Mouse (Mus musculus): ENCODE measurements around the gene Gpr183. TPM values are rescaled to one million over a fixed set of nuclear protein-coding genes. Genes with fewer than 3 reads are reported as not detected.
A peak's percentile ranks its signal among the peaks of the same experiment; 100 is the strongest.

The Gpr183 gene
- polyA plus RNA-seq, 1 experiment from 2014 or later, result not detected

GRCm38 (mm10) chr14:121957176-121957871 is 7.7 kb downstream of the Gpr183 start:
- POLR2A ChIA-PET, result interaction anchor here (1.4 kb wide), 1 partner anchor 10 kb away, joined by 5 read pairs; no protein-coding TSS in a partner anchor
- no peaks in the 10 kb centered on the region for H3K27me3 ChIP-seq
- in situ Hi-C loops (cut with MboI; ENCODE audit: low pct_unique_long_range_greater_than_20kb), result no loop called here
- TF ChIP-seq CTCF (IDR thresholded peaks at IDR 0.05), result no peak
- DNase-seq (ENCODE audit: low read depth, low spot score) (no peak), ATAC-seq (no peak)
- CTCF ChIA-PET, result no interaction called here

DNA sequence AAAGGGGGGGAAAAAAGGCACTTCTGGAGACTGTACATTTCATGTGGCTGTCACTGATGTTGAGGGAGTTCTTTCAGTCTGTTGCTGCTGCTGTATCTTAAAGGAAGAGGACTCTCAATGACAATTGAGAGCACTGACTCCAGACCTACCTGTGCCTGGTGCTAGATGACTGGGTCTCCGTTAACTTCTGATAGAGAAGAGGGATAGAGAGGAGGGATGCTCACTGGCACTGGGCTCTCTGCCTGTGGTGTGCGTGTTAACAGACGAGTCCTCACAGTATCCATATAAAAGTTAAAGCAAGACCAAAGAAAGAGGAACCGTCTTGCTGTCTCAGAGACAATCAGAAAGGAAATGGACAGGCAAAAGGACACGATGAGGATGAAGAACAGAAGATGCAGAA is 8.7 kb downstream of the Gpr183 start:
- DNase-seq (ENCODE audit: low read depth, low spot score) (no peak), ATAC-seq (no peak)
- in situ Hi-C loops (cut with MboI; ENCODE audit: low pct_unique_long_range_greater_than_20kb), result no loop called here
- ChIA-PET CTCF (no interaction called here), POLR2A (no interaction called here)
- no peak for TF ChIP-seq CTCF (IDR thresholded peaks at IDR 0.05)
- no peaks in the 10 kb centered on the region for H3K27me3 ChIP-seq

DNA sequence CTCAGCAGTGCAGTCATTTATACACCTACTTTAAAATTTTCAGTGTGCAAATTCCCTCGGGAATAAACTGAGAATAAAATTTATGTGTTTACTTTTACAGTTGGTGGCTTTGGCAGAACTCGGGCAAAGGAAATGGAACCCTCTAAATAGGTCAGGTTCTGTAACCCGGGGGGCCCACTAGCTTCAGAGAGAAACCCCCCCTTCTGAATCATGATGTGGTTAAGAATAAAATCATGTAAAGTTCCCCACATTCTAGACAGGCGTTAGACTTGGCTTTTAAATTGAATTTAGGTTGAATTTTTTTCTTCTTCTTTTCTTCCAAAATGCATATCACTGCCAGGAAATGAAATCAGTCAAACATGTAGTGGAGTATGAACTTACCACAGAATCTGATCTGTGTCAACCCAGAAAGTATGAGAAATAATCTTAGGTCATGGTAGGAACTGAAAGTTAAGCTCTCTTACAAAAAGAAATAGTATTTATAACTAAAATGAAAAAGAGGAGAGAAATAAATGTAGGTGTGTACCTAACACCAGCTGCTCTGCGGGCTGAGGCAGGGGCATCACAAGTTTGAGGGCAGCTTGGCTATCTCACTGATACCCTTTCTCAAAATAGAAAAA is 9.7 kb downstream of the Gpr183 start:
- ATAC-seq (no peak), DNase-seq (ENCODE audit: low read depth, low spot score) (peak; percentile 10)
- POLR2A ChIA-PET, result no interaction called here
- in situ Hi-C loops (cut with MboI; ENCODE audit: low pct_unique_long_range_greater_than_20kb), result no loop called here
- TF ChIP-seq CTCF (IDR thresholded peaks at IDR 0.05), result no peak
- H3K27me3 ChIP-seq, result no peaks in the 10 kb centered on the region
- CTCF ChIA-PET, result interaction anchor here (1.0 kb wide), 1 partner anchor 106 kb away, joined by 3 read pairs; no protein-coding TSS in a partner anchor

DNA sequence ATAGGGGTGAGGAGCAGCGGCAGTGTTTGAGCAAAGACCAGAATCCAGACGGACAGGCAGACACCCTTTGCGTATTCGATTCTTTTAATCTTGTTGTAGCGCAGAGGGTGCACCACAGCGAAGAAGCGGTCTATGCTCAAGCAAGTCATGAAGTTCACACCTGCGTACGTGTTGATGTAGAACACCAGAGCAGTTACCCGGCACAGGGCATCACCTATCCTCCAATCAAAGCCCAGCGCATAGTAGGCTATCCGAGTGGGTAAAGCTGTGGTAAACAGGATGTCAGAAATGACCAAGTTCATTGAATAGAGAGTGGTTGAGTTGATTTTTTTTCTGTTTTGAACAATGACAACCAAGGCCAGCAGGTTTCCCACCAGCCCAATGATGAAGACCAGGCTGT is 10.4 kb downstream of the Gpr183 start:
- no peak for TF ChIP-seq CTCF (IDR thresholded peaks at IDR 0.05)
- DNase-seq (ENCODE audit: low read depth, low spot score), result no peak
- no peak for ATAC-seq
- ChIA-PET POLR2A (no interaction called here), CTCF (no interaction called here)
- H3K27me3 ChIP-seq, result no peaks in the 10 kb centered on the region
- in situ Hi-C loops (cut with MboI; ENCODE audit: low pct_unique_long_range_greater_than_20kb), result no loop called here

GRCm38 (mm10) chr14:121954129-121954528 is 10.9 kb downstream of the Gpr183 start:
- DNase-seq (ENCODE audit: low read depth, low spot score) (no peak), ATAC-seq (no peak)
- ChIA-PET CTCF (no interaction called here), POLR2A (no interaction called here)
- no peak for TF ChIP-seq CTCF (IDR thresholded peaks at IDR 0.05)
- no peaks in the 10 kb centered on the region for H3K27me3 ChIP-seq
- in situ Hi-C loops (cut with MboI; ENCODE audit: low pct_unique_long_range_greater_than_20kb), result no loop called here

GRCm38 (mm10) chr14:121952046-121952400 is 13.0 kb downstream of the Gpr183 start:
- TF ChIP-seq CTCF (IDR thresholded peaks at IDR 0.05), result no peak
- ATAC-seq (no peak), DNase-seq (ENCODE audit: low read depth, low spot score) (no peak)
- ChIA-PET POLR2A (interaction anchor here (0.5 kb wide), 1 partner anchor 546 kb away, joined by 5 read pairs; no protein-coding TSS in a partner anchor), CTCF (interaction anchor here (1.0 to 2.1 kb wide), 6 partner anchors 9 to 109 kb away, joined by 3 to 9 read pairs (median 4); no protein-coding TSS in a partner anchor)
- in situ Hi-C loops (cut with MboI; ENCODE audit: low pct_unique_long_range_greater_than_20kb), result no loop called here
- H3K27me3 ChIP-seq, result no peaks in the 10 kb centered on the region

DNA sequence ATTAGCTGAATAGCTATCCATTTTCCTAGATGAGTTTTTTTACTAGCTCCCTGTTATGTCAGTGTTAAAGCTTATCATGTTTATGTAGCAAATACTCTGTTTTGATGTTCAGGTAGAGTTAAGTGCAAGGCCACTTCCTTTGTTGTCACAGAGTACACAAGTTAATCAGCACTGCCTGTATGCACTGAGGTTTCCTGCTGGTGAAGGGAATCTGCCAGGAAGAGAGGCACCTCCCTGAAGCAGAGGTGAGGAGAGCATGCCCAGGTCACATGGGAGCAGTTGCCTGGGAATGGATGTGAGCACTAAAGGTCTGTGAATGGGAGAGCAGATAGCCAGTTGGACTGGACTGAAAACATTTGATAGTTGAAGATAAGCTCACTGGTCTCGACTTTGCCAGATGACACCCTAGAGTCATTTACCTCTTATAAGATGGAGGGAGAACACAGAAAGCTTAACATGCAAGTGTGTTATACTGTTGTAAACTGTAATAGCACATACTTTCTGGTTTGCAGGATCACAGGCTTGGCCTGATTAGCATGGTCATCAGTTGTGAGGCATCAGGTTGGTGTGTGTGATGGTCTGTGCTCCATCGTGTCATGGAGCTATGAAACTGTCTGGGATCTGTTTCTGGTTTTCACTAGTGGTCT is 13.5 kb downstream of the Gpr183 start:
- ATAC-seq, result no peak

GRCm38 (mm10) chr14:121949897-121950296 is 15.1 kb downstream of the Gpr183 start:
- ATAC-seq (no peak), DNase-seq (ENCODE audit: low read depth, low spot score) (no peak)
- in situ Hi-C loops (cut with MboI; ENCODE audit: low pct_unique_long_range_greater_than_20kb), result no loop called here
- no peak for TF ChIP-seq CTCF (IDR thresholded peaks at IDR 0.05)
- H3K27me3 ChIP-seq, result no peaks in the 10 kb centered on the region
- POLR2A ChIA-PET, result no interaction called here
- CTCF ChIA-PET, result interaction anchor here (1.1 kb wide), 1 partner anchor 33 kb away, joined by 3 read pairs; no protein-coding TSS in a partner anchor

More for the DNA sequence above, 13.5 kb downstream of the Gpr183 start:
- no peak for TF ChIP-seq CTCF (IDR thresholded peaks at IDR 0.05)
- no peak for DNase-seq (ENCODE audit: low read depth, low spot score)
- CTCF ChIA-PET, result interaction anchor here (1.0 to 2.1 kb wide), 5 partner anchors 9 to 109 kb away, joined by 3 to 9 read pairs (median 4); no protein-coding TSS in a partner anchor
- no peaks in the 10 kb centered on the region for H3K27me3 ChIP-seq
- POLR2A ChIA-PET, result interaction anchor here (0.5 to 0.6 kb wide), 2 partner anchors 151 to 547 kb away, joined by 3 to 5 read pairs; no protein-coding TSS in a partner anchor
- in situ Hi-C loops (cut with MboI; ENCODE audit: low pct_unique_long_range_greater_than_20kb), result no loop called here

GRCm38 (mm10) chr14:121949436-121949835 is 15.6 kb downstream of the Gpr183 start:
- in situ Hi-C loops (cut with MboI; ENCODE audit: low pct_unique_long_range_greater_than_20kb), result no loop called here
- ChIA-PET CTCF (interaction anchor here (1.1 kb wide), 1 partner anchor 33 kb away, joined by 3 read pairs; no protein-coding TSS in a partner anchor), POLR2A (no interaction called here)
- TF ChIP-seq CTCF (IDR thresholded peaks at IDR 0.05), result no peak
- DNase-seq (ENCODE audit: low read depth, low spot score) (no peak), ATAC-seq (no peak)
- no peaks in the 10 kb centered on the region for H3K27me3 ChIP-seq

- no peak for ATAC-seq
- ChIA-PET CTCF (no interaction called here), POLR2A (no interaction called here)
- in situ Hi-C loops (cut with MboI; ENCODE audit: low pct_unique_long_range_greater_than_20kb), result no loop called here
- H3K27me3 ChIP-seq, result no peaks in the 10 kb centered on the region
- no peak for TF ChIP-seq CTCF (IDR thresholded peaks at IDR 0.05)
- no peak for DNase-seq (ENCODE audit: low read depth, low spot score)
Observed at GRCm38 (mm10) chr14:121947966-121948365, 17.0 kb downstream of the Gpr183 start.

Measured in Patski (cell line).